Mouse (Mus musculus): ENCODE data around the gene Hapln4.

Gene Hapln4

GRCm38 (mm10) chr8:70099276-70099675, 16.0 kb downstream of the Hapln4 start:
- DNase-seq (ENCODE audit: low read depth, low spot score): no peak

DNA sequence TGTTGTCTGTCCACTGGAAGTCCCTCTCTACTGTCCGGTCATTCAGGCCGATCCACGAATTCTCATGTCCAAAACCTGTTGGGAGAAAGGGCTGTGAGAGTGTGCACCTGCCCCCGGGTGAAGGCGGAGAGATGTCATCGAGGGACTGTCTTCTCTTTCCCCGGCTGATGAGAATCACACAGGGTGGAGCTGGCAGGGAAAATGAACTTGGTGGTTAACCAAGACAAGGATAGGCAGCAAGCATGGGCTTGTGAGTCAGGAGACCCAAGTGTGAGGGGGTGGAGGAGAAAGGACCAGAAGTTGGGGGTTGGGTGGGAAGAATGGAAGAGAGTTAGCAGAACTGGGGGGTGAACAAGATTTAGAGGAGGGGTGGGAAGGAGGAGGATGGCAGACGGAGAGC, 17.0 kb downstream of the Hapln4 start:
- DNase-seq (ENCODE audit: low read depth, low spot score): no peak

DNA sequence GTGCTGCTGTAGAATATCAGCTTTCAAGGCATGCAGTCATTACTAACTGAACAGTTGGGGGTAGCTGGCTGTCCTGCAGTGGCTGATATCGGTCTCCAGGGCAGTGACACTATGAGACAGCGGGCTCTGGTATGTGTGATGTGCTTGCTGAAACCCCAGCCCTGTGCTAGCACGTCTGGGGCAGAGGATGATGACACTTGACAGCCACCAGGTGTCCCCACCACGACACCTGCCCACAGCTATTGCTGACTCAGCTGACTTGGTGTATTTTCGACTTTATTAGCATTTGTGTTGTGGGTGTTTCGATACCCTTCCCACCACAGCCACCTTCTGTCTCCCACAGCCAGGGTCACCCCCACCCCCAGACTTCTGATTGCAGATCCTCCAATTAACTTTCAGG, 21.2 kb downstream of the Hapln4 start:
- DNase-seq (ENCODE audit: low read depth, low spot score): peak; percentile 57

GRCm38 (mm10) chr8:70104922-70105321, 21.7 kb downstream of the Hapln4 start:
- no peak for DNase-seq (ENCODE audit: low read depth, low spot score)

DNA sequence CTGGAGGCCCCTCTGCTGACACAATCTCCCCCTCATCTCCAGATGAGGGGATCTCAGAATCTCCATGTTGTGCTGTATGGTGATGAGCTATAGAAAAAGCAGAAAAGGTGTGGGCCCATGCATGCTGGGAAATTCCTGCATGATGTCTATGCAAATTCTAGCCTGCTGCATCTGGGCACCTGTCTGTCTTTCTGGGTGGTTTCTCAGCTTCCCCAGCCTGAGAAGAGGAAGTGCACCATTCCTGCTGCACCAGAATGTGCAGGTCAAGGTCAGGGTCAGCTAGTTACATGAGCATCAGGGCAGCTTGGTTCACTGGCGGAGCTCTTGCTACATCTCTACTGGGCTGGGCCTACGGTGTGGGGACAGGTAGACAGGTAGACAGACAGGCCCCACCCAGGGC, 27.2 kb downstream of the Hapln4 start:
- DNase-seq (ENCODE audit: low read depth, low spot score): no peak

DNA sequence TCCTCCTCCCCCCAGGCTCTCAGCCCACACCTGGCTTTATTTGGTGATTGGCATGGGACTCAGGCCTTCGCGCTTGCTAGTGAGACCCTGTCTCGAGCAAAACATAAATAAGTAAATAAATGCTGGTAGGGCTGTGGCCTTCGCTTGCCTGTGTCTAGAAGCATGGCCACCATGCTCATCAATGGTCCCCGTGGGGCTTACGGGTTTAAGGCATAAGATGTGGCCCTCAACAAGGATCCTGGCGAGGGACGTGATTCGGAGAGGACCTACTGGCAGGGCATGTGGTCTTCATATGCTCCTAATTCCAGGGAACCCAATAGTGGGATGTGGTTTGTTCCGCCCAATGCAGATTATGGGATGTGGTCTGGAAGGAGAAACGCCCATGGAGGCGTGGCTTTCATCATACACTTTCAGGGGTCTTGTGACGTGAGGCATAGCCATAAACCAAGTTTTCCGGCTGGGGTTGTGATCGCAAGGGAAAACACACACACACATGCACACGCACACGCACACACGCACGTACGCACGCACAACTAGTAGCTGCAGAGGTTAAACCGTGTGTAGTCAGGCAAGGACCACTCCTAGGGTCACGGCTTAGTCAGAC, 28.0 kb downstream of the Hapln4 start:
- peak; percentile 77 for DNase-seq (ENCODE audit: low read depth, low spot score)

GRCm38 (mm10) chr8:70112401-70113016, 29.3 kb downstream of the Hapln4 start:
- DNase-seq (ENCODE audit: low read depth, low spot score): peak; percentile 64

DNA sequence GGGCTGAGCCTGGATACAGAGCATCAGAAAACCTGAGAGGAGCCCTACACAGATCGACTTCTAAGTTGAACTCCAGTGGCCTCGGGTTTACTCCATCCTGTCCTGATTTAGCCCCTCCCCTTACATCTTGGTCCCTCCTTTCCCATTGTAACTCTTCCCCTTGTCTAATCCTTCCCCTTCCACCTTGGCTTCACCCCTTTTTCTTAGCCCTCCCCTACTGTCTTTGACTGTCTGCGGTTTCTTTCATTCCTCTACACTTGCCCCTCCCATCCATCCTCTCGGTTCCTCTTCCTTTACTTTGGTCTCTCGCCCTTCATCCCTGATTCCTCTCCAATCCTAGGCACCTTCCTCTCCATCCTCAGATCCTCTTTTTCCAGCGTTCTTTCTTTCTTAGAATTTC, 31.2 kb downstream of the Hapln4 start:
- DNase-seq (ENCODE audit: low read depth, low spot score): no peak

GRCm38 (mm10) chr8:70114892-70115291, 31.6 kb downstream of the Hapln4 start:
- DNase-seq (ENCODE audit: low read depth, low spot score): no peak

- peak; percentile 90 for DNase-seq (ENCODE audit: low read depth, low spot score)
Measured at GRCm38 (mm10) chr8:70117611-70118010, 34.4 kb downstream of the Hapln4 start.

GRCm38 (mm10) chr8:70118726-70119700, 35.8 kb downstream of the Hapln4 start:
- peak; percentile 78 for DNase-seq (ENCODE audit: low read depth, low spot score)

DNA sequence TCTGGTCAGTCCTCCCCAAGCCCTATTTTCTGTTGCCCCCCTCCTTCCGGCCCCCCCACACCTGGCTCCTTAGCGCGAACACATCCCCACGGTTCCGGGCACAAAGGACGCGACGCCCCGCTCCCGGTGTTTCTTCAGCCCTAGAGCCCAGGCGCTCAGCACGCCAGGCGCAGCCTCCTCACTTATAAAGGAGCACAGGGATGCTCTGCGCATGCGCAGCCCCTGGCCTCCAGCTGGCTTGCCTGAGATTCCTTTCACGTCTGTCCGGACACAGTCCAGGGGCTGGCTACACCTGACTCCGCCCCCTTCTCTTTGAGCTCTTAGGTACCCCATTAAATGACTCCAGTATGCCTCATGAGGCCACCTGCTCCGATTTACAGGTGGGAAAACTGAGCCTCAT, 37.4 kb downstream of the Hapln4 start, which contains the start of gene Ncan:
Ncan (minus strand) TSS at position 207 of the 400 bp plus-strand sequence.
- peak; percentile 94 for DNase-seq (ENCODE audit: low read depth, low spot score)

GRCm38 (mm10) chr8:70122863-70123262, 39.6 kb downstream of the Hapln4 start:
- DNase-seq (ENCODE audit: low read depth, low spot score): peak; percentile 51

- no peak for DNase-seq (ENCODE audit: low read depth, low spot score)
Measured at GRCm38 (mm10) chr8:70124992-70125391, 41.7 kb downstream of the Hapln4 start.

DNA sequence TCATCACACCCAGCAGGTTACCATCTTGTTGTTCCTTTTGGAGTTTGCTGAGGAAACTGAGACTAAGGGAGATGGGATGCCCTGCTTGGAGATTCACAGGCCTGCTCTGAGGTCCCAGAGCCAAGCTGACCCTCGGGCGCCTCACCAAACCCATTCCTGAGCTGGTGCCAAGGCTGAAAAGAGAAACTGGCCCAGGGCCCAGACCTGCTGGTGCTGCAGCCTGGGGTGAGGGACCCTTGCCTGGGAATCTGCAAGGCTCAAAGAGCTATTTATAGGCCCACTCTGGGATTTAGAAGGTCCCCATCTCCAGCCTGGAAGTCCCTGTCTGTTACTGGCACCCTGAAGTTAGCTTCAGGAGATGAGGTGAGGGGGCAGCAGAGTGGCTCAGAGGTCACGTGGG, 45.2 kb downstream of the Hapln4 start:
- DNase-seq (ENCODE audit: low read depth, low spot score): no peak

GRCm38 (mm10) chr8:70129309-70129952, 46.2 kb downstream of the Hapln4 start:
- DNase-seq (ENCODE audit: low read depth, low spot score): peak; percentile 33

GRCm38 (mm10) chr8:70130066-70130465, 46.8 kb downstream of the Hapln4 start:
- DNase-seq (ENCODE audit: low read depth, low spot score): peak; percentile 39

- peak; percentile 94 for DNase-seq (ENCODE audit: low read depth, low spot score)
Measured at GRCm38 (mm10) chr8:70131166-70131883, 48.1 kb downstream of the Hapln4 start, which contains the start of gene Nr2c2ap. Gene Nr2c2ap, plus strand, starts transcription at chr8:70131333.

DNA sequence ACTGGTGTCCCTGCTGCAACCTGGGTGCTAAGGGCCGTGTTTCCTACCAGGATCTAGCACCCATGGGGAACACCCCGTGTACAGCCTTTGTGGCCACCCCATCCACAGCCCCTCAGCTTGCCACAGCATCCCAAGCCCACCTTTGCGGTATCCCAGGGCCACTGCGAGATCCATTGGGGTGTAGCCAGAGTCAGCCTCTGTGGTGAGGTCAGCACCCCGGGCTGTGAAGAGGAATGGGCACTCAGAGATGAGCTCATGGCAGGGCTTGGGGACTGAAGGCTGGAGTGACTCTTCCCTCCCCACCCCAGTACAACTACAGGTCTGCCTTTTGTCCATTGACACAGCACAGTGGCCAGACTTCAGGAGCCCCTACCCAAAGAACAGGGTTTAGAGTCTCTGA, 50.8 kb downstream of the Hapln4 start:
- DNase-seq (ENCODE audit: low read depth, low spot score): no peak

DNA sequence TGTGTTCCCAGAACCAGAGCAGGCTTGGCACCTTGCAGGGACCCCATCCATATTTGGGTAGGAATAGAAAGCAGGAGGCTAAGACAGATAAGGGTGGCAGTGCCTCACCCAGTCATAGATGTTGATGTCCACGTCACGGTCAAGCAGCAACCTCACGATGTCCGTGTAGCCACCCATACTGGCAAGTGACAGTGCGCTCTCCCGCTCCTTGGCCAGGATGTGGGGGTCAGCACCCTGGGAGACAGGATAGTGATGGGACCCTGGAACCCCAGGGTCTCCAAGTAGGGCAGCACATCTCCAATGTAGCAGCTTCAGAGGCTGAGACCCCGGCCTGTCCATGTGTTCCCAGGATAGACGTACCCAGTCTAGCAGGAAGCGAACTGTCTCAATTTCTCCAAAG, 51.7 kb downstream of the Hapln4 start:
- no peak for DNase-seq (ENCODE audit: low read depth, low spot score)

DNA sequence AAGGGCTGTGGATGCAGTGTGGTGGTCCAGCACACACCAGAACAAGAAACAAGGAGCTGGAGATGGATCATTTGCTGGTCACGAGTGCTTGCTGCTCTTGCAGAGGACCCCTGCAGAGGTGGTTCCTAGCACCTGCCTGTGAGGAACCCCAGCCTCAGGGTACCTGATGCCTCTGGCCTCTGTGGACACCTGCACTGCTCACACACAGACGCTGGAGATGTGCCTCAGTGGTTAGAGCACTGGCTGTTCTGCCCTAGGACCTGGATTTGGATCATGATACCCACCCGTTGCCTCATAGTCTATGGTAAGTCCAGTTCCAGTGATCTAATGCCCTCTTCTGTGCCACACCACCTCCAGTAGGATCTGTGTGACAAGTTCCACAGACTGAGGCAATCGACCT, 53.3 kb downstream of the Hapln4 start:
- DNase-seq (ENCODE audit: low read depth, low spot score): no peak

Measured in R1 (cell line).